Mouse (Mus musculus): ENCODE data around the gene Egf.

Egf gene

GRCm38 (mm10) chr3:129723311-129723710, 31.8 kb downstream of the Egf start:
- in situ Hi-C loops (cut with MboI; ENCODE audit: low sequenced_read_pairs), result no loop called here

DNA sequence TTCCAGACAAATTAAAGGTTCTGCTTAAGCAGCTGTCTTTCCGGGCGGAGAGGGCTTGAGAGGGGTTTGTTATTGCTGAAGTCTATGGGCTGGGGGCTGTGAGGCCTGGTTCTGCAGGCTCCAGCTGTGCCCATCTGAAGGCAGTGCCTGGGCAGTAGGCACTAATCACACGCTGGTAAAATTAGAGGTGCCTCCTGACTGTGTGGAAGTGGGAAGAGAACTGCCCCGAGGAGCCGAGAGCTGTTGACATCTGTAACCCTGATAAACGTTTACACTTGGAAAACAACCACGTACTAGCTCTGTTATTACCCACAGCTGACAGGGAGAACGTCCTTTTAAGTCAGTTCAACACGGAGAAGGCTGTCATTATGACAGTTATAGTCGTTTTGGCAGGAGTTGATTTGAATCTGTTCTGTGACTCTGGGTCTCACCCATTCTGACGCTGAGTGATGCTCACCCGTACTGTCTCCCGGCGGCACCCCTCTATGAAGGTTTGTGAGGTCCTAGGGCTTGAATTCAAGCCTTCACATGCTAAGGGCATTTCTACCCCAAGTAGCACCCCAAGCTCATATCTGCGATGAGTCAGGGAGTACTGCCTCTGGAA, 40.5 kb downstream of the Egf start:
- in situ Hi-C loops (cut with MboI; ENCODE audit: low sequenced_read_pairs), result no loop called here

DNA sequence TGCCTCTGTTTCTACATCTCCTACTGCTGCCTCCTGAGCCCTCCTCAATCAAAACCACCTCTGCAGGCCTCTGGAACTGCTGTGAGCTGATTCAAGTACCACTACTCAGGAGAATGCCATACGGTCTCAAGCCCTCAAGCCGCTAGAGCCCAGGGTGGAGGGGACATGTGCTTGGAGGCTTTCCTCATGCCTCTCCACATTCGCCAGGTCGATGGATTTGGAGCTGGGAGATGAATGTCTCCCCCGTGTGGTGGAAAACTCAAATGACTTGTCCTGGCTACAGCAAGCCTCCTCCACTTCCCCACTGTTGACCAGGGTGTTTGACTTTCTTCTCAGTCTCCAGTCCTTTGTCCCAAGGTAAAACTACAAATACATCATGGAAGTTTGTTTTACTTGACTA, 47.0 kb downstream of the Egf start:
- in situ Hi-C loops (cut with MboI; ENCODE audit: low sequenced_read_pairs), result no loop called here

GRCm38 (mm10) chr3:129698882-129699281, 56.2 kb downstream of the Egf start:
- in situ Hi-C loops (cut with MboI; ENCODE audit: low sequenced_read_pairs), result no loop called here

GRCm38 (mm10) chr3:129698365-129698764, 56.8 kb downstream of the Egf start:
- in situ Hi-C loops (cut with MboI; ENCODE audit: low sequenced_read_pairs), result no loop called here

DNA sequence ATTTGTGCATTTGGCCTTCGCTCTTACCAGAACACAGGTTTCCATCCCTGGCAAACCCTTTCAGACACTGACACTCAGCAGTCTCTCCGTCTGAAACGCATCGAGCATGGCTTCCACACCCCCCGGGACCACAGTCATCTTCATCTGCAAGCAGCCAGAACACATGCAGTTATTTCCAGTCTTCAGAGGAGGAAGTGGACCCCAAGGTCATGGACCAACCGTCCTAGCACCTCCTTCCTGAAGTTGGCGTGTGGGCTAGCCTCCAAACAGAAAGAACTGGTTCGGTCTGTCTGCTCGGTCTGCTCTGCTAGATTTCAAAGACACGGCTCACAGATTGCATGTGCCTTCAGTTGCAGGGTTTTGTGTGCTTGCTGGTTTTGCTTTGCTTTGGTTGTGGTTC, 57.4 kb downstream of the Egf start:
- in situ Hi-C loops (cut with MboI; ENCODE audit: low sequenced_read_pairs), result no loop called here

DNA sequence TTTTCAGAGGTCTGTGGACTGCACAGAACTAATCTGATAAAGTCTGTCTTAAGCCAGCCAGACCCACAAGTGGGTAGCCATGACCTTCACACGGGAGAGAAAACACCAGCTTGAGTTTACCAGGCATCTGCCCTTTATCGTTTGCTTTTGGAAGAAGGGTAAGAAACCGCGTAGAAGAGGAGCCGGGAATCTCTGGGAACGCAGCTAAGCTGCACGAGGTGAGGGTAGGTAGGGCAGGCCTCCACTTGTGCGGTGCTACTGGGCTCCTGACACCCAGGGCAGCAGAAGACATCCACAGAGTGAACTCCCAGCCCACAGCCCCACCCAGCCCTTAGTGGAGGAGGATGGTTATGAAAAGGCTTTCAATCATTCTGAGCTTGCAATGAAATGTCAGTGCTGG, 59.2 kb downstream of the Egf start:
- in situ Hi-C loops (cut with MboI; ENCODE audit: low sequenced_read_pairs), result no loop called here

- in situ Hi-C loops (cut with MboI; ENCODE audit: low sequenced_read_pairs), result no loop called here
Observed at GRCm38 (mm10) chr3:129693581-129693980, 61.5 kb downstream of the Egf start.

DNA sequence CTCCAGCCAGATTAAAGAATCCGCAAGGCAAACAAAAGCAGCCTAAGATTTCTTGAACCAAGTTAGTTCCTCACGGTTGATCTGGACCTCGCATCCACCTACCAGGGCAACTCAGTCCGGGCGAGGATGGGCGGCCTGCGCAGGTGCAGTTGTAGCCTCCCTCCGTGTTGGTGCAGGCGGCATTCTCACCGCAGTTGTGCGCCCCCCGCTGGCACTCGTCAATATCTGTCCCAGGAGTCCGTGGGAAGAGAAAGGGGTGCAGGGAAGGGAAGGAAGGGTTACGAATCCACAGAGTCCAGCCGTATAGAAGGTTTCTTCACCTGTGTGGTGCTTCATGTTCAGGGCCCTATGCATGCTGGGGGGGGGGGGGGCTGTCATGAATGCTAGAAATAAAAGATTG, 62.3 kb downstream of the Egf start:
- in situ Hi-C loops (cut with MboI; ENCODE audit: low sequenced_read_pairs), result no loop called here

GRCm38 (mm10) chr3:129687429-129687828, 67.7 kb downstream of the Egf start:
- in situ Hi-C loops (cut with MboI; ENCODE audit: low sequenced_read_pairs), result no loop called here

- in situ Hi-C loops (cut with MboI; ENCODE audit: low sequenced_read_pairs), result no loop called here
Observed at GRCm38 (mm10) chr3:129686698-129687333, 68.3 kb downstream of the Egf start.

GRCm38 (mm10) chr3:129686196-129686595, 68.9 kb downstream of the Egf start:
- in situ Hi-C loops (cut with MboI; ENCODE audit: low sequenced_read_pairs), result no loop called here

- in situ Hi-C loops (cut with MboI; ENCODE audit: low sequenced_read_pairs), result no loop called here
Observed at GRCm38 (mm10) chr3:129683060-129683679, 71.9 kb downstream of the Egf start.

DNA sequence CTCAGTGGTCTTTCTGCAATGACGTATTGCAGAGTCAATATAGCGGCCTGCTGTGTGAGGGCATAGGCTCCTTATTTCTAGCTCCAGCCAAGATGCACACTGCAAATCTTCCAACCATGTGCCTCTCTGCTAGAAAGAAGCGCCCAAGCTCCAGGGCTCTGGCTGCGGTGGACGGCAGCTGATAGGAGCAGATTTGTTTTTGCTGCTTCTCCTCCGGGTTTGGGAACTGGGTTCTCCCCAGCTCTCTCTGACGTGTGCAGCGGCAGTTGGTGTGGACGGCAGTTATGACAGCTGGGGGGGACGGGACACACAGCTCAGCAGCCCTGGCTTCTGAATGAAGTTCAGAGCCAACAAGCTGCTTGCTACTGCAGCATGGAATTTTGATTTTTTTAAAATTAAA, 72.7 kb downstream of the Egf start:
- in situ Hi-C loops (cut with MboI; ENCODE audit: low sequenced_read_pairs), result no loop called here

DNA sequence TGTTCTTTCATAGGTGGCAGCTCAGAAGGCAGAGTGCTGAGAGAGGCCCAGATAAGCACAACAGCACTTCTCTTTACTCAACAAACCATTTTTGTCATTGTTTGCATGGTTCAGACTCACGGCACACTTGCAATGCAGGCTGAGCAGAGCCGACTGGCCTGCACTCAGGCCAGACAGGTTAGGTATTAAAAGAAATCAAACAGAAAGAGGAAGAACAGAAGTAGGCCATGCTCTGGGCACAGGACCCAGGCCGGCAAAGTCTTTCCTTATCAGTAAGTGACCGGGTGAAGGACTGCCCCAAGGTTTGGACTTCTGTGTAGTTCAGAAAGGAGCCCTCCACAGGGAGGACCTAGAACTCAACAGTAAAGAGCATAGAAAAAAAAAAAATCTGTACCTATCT, 73.3 kb downstream of the Egf start:
- in situ Hi-C loops (cut with MboI; ENCODE audit: low sequenced_read_pairs), result no loop called here

DNA sequence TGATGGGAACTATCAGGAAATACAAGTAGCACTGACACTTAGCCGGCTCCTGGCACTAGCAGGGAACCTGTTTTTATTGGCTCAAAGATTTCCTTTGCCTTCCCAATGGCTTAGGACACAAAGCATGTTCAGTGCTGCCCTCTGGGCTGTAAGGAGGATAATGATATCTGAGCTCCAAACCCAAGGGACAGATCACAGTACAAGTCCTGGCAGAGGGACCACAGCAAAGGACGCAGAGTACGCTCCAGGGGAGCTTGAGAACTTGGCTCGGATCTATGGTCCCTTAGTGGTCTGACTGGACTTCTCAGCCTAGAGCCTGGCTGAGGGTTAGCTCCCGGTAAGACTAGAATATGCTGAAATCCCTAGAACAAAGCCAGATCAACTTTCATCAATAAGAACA, 74.9 kb downstream of the Egf start:
- in situ Hi-C loops (cut with MboI; ENCODE audit: low sequenced_read_pairs), result no loop called here

GRCm38 (mm10) chr3:129675923-129676322, 79.2 kb downstream of the Egf start:
- in situ Hi-C loops (cut with MboI; ENCODE audit: low sequenced_read_pairs), result no loop called here

- in situ Hi-C loops (cut with MboI; ENCODE audit: low sequenced_read_pairs), result no loop called here
Observed at GRCm38 (mm10) chr3:129663906-129664305, 91.2 kb downstream of the Egf start.

DNA sequence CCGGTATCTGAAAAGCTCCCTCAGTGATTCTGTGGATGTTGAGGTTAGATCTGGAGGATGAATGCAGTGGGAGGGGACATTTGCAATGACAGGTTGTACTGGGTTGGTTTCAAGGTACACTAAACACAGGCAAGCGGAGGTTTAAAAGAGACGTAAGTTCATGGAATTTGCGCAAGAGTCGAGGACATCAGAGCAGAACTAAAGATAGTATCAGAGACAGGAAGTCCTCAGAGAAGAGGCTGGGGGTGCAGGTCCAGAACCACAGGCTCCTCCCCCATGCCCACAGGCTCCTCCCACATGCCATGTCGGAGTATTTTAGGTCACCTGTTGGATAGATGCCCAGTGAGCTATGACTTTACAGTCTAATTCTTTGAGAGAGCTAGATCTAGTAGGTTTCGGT, 96.3 kb downstream of the Egf start:
- in situ Hi-C loops (cut with MboI; ENCODE audit: low sequenced_read_pairs), result no loop called here

- in situ Hi-C loops (cut with MboI; ENCODE audit: low sequenced_read_pairs), result no loop called here
Observed at GRCm38 (mm10) chr3:129657775-129658174, 97.3 kb downstream of the Egf start.

GRCm38 (mm10) chr3:129657222-129657621, 97.9 kb downstream of the Egf start:
- in situ Hi-C loops (cut with MboI; ENCODE audit: low sequenced_read_pairs), result no loop called here

GRCm38 (mm10) chr3:129656540-129656939, 98.6 kb downstream of the Egf start:
- in situ Hi-C loops (cut with MboI; ENCODE audit: low sequenced_read_pairs), result no loop called here

DNA sequence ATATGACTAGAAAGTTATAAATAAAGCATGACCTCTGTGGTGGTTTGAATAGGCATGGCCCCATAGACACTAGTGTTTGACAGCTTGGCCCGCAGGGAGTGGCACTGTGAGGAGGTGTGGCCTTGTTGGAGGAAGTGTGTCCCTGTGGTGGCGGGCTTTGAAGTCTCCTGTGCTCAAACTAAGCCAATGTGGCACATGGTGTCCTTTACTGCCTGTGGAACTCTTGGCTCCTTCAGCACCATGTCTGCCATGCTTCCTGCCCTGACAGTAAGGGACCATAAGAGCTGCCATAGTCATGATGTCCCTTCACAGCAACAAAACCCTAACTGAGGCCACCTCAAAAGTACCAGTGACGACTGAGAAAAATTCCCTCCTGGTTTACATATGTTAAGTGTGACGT, 102.6 kb downstream of the Egf start:
- in situ Hi-C loops (cut with MboI; ENCODE audit: low sequenced_read_pairs), result no loop called here
